Mouse (Mus musculus) small intestine, adult 2 months (tissue): ENCODE measurements around the gene Dek.

Source experiments
- CTCF ChIP-seq: fragments of 200-500 bp; IDR thresholded peaks from 2 replicates; pipeline ENCODE4 v1.5.1; 2012; ENCODE audit warnings: low read depth, mild to moderate bottlenecking, control low read depth, inconsistent platforms, low read length, moderate library complexity, mixed read lengths; ENCODE audit not compliant: insufficient replicate concordance, insufficient read length; ENCODE audit errors: extremely low read depth
- POLR2A ChIP-seq: fragments of 200-500 bp; IDR thresholded peaks from 2 replicates; pipeline ENCODE4 v1.6.1; 2012; ENCODE audit warnings: low read depth, mild to moderate bottlenecking, control low read depth, inconsistent platforms, low read length, moderate library complexity

- TF ChIP-seq CTCF = no peak
- peak; percentile 88 for TF ChIP-seq POLR2A
Measured at GRCm38 (mm10) chr13:47043030-47043680, 62.8 kb downstream of the Dek start, which contains the start of gene Kdm1b.
